Mouse (Mus musculus): ENCODE measurements at regions not wholly inside any gene's neighbourhood (a gene's known extent, or its start where the extent isn't known, plus 50 kb on each side); places are given as distances from the start of the nearest gene placed in this dataset.
A peak's percentile ranks its signal among the peaks of the same experiment; 100 is the strongest.

- no peak for DNase-seq (ENCODE audit: low spot score)
Observed at GRCm38 (mm10) chr1:194208034-194209000, 409.7 kb upstream of the Plxna2 start.

- DNase-seq (ENCODE audit: low spot score), result no peak
Observed at GRCm38 (mm10) chr1:194197516-194197915, 420.5 kb upstream of the Plxna2 start.

GRCm38 (mm10) chr1:194182293-194182692 is 435.7 kb upstream of the Plxna2 start:
- no peak for DNase-seq (ENCODE audit: low spot score)

- DNase-seq (ENCODE audit: low spot score), result no peak
Observed at GRCm38 (mm10) chr1:194161469-194161868, 456.5 kb upstream of the Plxna2 start.

- no peak for DNase-seq (ENCODE audit: low spot score)
Observed at GRCm38 (mm10) chr1:194160761-194161461, 457.1 kb upstream of the Plxna2 start.

GRCm38 (mm10) chr1:194157268-194157667 is 460.8 kb upstream of the Plxna2 start:
- DNase-seq (ENCODE audit: low spot score), result no peak

GRCm38 (mm10) chr1:194148416-194149364 is 469.3 kb upstream of the Plxna2 start:
- DNase-seq (ENCODE audit: low spot score), result no peak

- DNase-seq (ENCODE audit: low spot score), result peak; percentile 29
Observed at GRCm38 (mm10) chr1:194117631-194118360, 500.2 kb upstream of the Plxna2 start.

GRCm38 (mm10) chr1:194114399-194114798 is 503.6 kb upstream of the Plxna2 start:
- DNase-seq (ENCODE audit: low spot score), result no peak

- DNase-seq (ENCODE audit: low spot score), result no peak
Observed at GRCm38 (mm10) chr1:194111931-194112330, 506.1 kb upstream of the Plxna2 start.

GRCm38 (mm10) chr1:194109172-194110071 is 508.6 kb upstream of the Plxna2 start:
- DNase-seq (ENCODE audit: low spot score), result no peak

GRCm38 (mm10) chr1:194108132-194108531 is 509.9 kb upstream of the Plxna2 start:
- DNase-seq (ENCODE audit: low spot score), result no peak

- DNase-seq (ENCODE audit: low spot score), result no peak
Observed at GRCm38 (mm10) chr1:194107271-194107938, 510.6 kb upstream of the Plxna2 start.

GRCm38 (mm10) chr1:194089918-194090548 is 528.0 kb upstream of the Plxna2 start:
- peak; percentile 13 for DNase-seq (ENCODE audit: low spot score)

GRCm38 (mm10) chr1:194058512-194058911 is 559.5 kb upstream of the Plxna2 start:
- DNase-seq (ENCODE audit: low spot score), result no peak

- DNase-seq (ENCODE audit: low spot score), result no peak
Observed at GRCm38 (mm10) chr1:194056544-194056943, 561.5 kb upstream of the Plxna2 start.

- no peak for DNase-seq (ENCODE audit: low spot score)
Observed at GRCm38 (mm10) chr1:194049746-194050351, 568.2 kb upstream of the Plxna2 start.

All from lung, postnatal 25 days (tissue).